Mouse (Mus musculus): ENCODE measurements around the gene Id3. TPM values are rescaled to one million over a fixed set of nuclear protein-coding genes. Genes with fewer than 3 reads are reported as not detected.

Id3 gene
- total and polyA plus RNA-seq, 3 experiments = 56.8 to 120 (median 58.8) TPM

- 66% methylated on average over 9 of the region's 9 CpGs for WGBS
- H3K4me1 ChIP-seq (ENCODE audit: control insufficient read depth, insufficient read depth, low read length) = peaks cover 25% of the 10 kb centered on the region
- 0 out of 2 replicates have a peak overlapping the region, but pooled peaks have one; percentile 8 for H3K9ac ChIP-seq (ENCODE audit: low read depth, low read length)
- TF ChIP-seq POLR2A (IDR thresholded peaks at IDR 0.05; ENCODE audit: insufficient read depth, low read depth, low read length) = no peak
- TF ChIP-seq CTCF (IDR thresholded peaks at IDR 0.05) = peak; percentile 53
- 0 out of 2 replicates have a peak, but pooled peaks have one; percentile 26 for TF ChIP-seq EP300 (IDR thresholded peaks at IDR 0.05; ENCODE audit: insufficient read depth, low read depth, low read length)
- intact Hi-C loops (cut with DNase I) = no loop called here
- DNase-seq = peak; percentile 53 to 55
- no peaks in the 10 kb centered on the region for H3K79me2 ChIP-seq (replicated peaks; ENCODE audit: control insufficient read depth, insufficient read depth, low read length)
- H3K27ac ChIP-seq = peak overlapping the region; percentile 95
- H3K27me3 ChIP-seq (ENCODE audit: control insufficient read depth, insufficient read depth, low read length) = no peaks in the 10 kb centered on the region
- H3K4me3 ChIP-seq = no peak overlapping the region
- no peaks in the 10 kb centered on the region for H3K36me3 ChIP-seq (ENCODE audit: control insufficient read depth, insufficient read depth, low read length)
Observed at GRCm38 (mm10) chr4:136135874-136136728, 7.2 kb upstream of the Id3 start.

- intact Hi-C loops (cut with DNase I) = loop anchor here (5.0 kb wide), 2 partner anchors 143 to 323 kb away; partner anchors contain the start of genes 6030445D17Rik and Zfp46
- Histone ChIP-seq H3K4me1 (ENCODE audit: control insufficient read depth, insufficient read depth, low read length) (peaks cover 25% of the 10 kb centered on the region), H3K9ac (ENCODE audit: low read depth, low read length) (no peak overlapping the region; the same call in 1 of the 2 replicates), H3K36me3 (ENCODE audit: control insufficient read depth, insufficient read depth, low read length) (no peaks in the 10 kb centered on the region; the same call in 1 of the 2 replicates), H3K4me3 (peak overlapping the region; percentile 30; the same call in 1 of the 2 replicates), H3K27me3 (ENCODE audit: control insufficient read depth, insufficient read depth, low read length) (no peaks in the 10 kb centered on the region), H3K79me2 (replicated peaks; ENCODE audit: control insufficient read depth, insufficient read depth, low read length) (no peaks in the 10 kb centered on the region), H3K27ac (peak overlapping the region; percentile 99)
- peak; percentile 52 to 53 for DNase-seq
- WGBS = 51% methylated on average over 17 of the region's 17 CpGs
- TF ChIP-seq EP300 (IDR thresholded peaks at IDR 0.05; ENCODE audit: insufficient read depth, low read depth, low read length) (no peak), CTCF (IDR thresholded peaks at IDR 0.05) (no peak), POLR2A (IDR thresholded peaks at IDR 0.05; ENCODE audit: insufficient read depth, low read depth, low read length) (no peak)
Observed at GRCm38 (mm10) chr4:136139326-136140110, 3.8 kb upstream of the Id3 start.

- DNase-seq = peak; percentile 94 to 97
- TF ChIP-seq CTCF (IDR thresholded peaks at IDR 0.05) (peak; percentile 64), EP300 (IDR thresholded peaks at IDR 0.05; ENCODE audit: insufficient read depth, low read depth, low read length) (peak; percentile 99), POLR2A (IDR thresholded peaks at IDR 0.05; ENCODE audit: insufficient read depth, low read depth, low read length) (peak; percentile 79)
- H3K4me1 ChIP-seq (ENCODE audit: control insufficient read depth, insufficient read depth, low read length) = peaks cover 22% of the 10 kb centered on the region
- H3K4me3 ChIP-seq = peak overlapping the region; percentile 36
- peak overlapping the region; percentile 64 for H3K9ac ChIP-seq (ENCODE audit: low read depth, low read length)
- H3K79me2 ChIP-seq (replicated peaks; ENCODE audit: control insufficient read depth, insufficient read depth, low read length) = no peaks in the 10 kb centered on the region
- peaks cover under 1% of the 10 kb centered on the region; the same call in 1 of the 2 replicates for H3K36me3 ChIP-seq (ENCODE audit: control insufficient read depth, insufficient read depth, low read length)
- 11% methylated on average over 31 of the region's 31 CpGs for WGBS
- intact Hi-C loops (cut with DNase I) = loop anchor here (5.0 kb wide), 2 partner anchors 142 to 322 kb away; partner anchors contain the start of genes 6030445D17Rik and Zfp46
- H3K27me3 ChIP-seq (ENCODE audit: control insufficient read depth, insufficient read depth, low read length) = no peaks in the 10 kb centered on the region
- H3K27ac ChIP-seq = peak overlapping the region; percentile 99
Observed at GRCm38 (mm10) chr4:136140327-136141250, 2.7 kb upstream of the Id3 start.

DNA sequence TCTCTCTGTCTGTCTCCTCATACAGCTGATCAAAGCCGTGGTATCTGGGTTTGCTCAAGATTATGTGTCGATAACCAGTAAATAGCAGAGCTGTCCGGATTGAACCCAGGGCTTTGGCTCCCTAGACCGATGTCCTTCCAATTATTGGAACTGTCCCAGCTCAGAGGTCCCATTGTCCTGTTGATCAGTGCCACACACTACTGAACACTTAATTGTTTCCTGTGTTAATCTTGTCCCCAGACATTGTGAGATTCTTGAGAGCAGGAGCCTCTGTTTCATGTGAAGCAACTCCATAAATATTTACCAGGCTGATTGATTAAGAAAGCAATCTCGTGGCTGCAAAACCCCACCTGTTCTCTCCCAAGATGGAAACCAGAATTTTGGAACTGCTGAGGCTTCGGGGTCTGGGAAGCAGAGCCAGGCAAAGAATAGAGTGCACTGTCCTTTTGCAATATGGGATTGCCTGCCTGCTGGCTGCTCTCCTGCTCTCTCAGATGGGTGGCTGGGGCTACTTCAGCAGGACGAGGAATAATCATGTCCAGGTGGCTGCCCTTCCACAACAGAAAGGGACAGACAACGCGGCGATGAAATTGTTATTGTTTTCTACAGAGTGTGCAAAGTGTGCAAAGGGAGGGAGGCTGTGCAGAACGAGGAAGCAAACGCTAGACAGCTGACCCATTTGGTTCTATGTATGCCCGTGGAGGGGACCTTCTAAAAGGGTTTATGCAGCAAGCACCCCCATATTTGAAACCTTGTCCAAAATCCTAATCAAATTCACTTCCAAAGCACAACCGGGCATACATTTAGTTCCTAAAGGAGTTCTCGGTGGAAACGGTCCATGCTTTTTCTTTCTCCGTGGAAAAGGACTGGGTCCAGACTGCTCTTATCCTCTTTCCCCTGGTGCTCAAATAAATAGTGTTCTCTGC is 767 bp upstream of the Id3 start:
- TF ChIP-seq EP300 (IDR thresholded peaks at IDR 0.05; ENCODE audit: insufficient read depth, low read depth, low read length) (0 out of 2 replicates have a peak, but pooled peaks have one; percentile 30), POLR2A (IDR thresholded peaks at IDR 0.05; ENCODE audit: insufficient read depth, low read depth, low read length) (peak; percentile 36; the same call in 1 of the 2 replicates), CTCF (IDR thresholded peaks at IDR 0.05) (no peak)
- Histone ChIP-seq H3K27ac (peak overlapping the region; percentile 99), H3K9ac (ENCODE audit: low read depth, low read length) (peak overlapping the region; percentile 76), H3K27me3 (ENCODE audit: control insufficient read depth, insufficient read depth, low read length) (no peaks in the 10 kb centered on the region), H3K4me1 (ENCODE audit: control insufficient read depth, insufficient read depth, low read length) (peaks cover 17% of the 10 kb centered on the region), H3K79me2 (replicated peaks; ENCODE audit: control insufficient read depth, insufficient read depth, low read length) (no peaks in the 10 kb centered on the region), H3K4me3 (peak overlapping the region; percentile 80), H3K36me3 (ENCODE audit: control insufficient read depth, insufficient read depth, low read length) (peaks cover 3% of the 10 kb centered on the region)
- intact Hi-C loops (cut with DNase I) = loop anchor here (5.0 kb wide), 2 partner anchors 140 to 320 kb away; partner anchors contain the start of genes 6030445D17Rik and Zfp46
- WGBS = 11% methylated on average over 17 of the region's 17 CpGs
- peak; percentile 50 to 62 for DNase-seq
